Mouse (Mus musculus): ENCODE data around the gene Npas3. TPM values are rescaled to one million over a fixed set of nuclear protein-coding genes. Genes with fewer than 3 reads are reported as not detected.

Gene Npas3
- polyA plus RNA-seq, 1 experiment = not detected

- TF ChIP-seq TAL1 (IDR thresholded peaks at IDR 0.05; ENCODE audit: low read length) (no peak), GATA1 (IDR thresholded peaks at IDR 0.05; ENCODE audit: low read length) (no peak)
These were observed 72.0 kb downstream of the Npas3 start for GRCm38 (mm10) chr12:53320526-53320925.

GRCm38 (mm10) chr12:53321018-53321417 is 72.5 kb downstream of the Npas3 start:
- Histone ChIP-seq H3K4me3 (replicated peaks) (no peak overlapping the region), H3K4me1 (ENCODE audit: control insufficient read depth) (no peaks in the 10 kb centered on the region)
- TF ChIP-seq TAL1 (IDR thresholded peaks at IDR 0.05; ENCODE audit: low read length) (no peak), GATA1 (IDR thresholded peaks at IDR 0.05; ENCODE audit: low read length) (no peak)

More at GRCm38 (mm10) chr12:53320526-53320925, 72.0 kb downstream of the Npas3 start:
- H3K36me3 ChIP-seq (ENCODE audit: control insufficient read depth) = no peaks in the 10 kb centered on the region
- H3K4me1 ChIP-seq (ENCODE audit: control insufficient read depth) = no peaks in the 10 kb centered on the region
- no peaks in the 10 kb centered on the region for H3K27me3 ChIP-seq (ENCODE audit: control insufficient read depth)
- no peaks in the 10 kb centered on the region; the same call in 1 of the 2 replicates for H3K9me3 ChIP-seq (ENCODE audit: control insufficient read depth, low read length)
- H3K4me3 ChIP-seq (replicated peaks) = no peak overlapping the region

GRCm38 (mm10) chr12:53321944-53322343 is 73.5 kb downstream of the Npas3 start:
- no peak for TF ChIP-seq GATA1 (IDR thresholded peaks at IDR 0.05; ENCODE audit: low read length)
- no peak for TF ChIP-seq TAL1 (IDR thresholded peaks at IDR 0.05; ENCODE audit: low read length)
- no peaks in the 10 kb centered on the region for H3K36me3 ChIP-seq (ENCODE audit: control insufficient read depth)
- H3K9me3 ChIP-seq (ENCODE audit: control insufficient read depth, low read length) = no peaks in the 10 kb centered on the region; the same call in 1 of the 2 replicates
- H3K27me3 ChIP-seq (ENCODE audit: control insufficient read depth) = no peaks in the 10 kb centered on the region
- H3K4me3 ChIP-seq (replicated peaks) = no peak overlapping the region
- H3K4me1 ChIP-seq (ENCODE audit: control insufficient read depth) = no peaks in the 10 kb centered on the region

More at GRCm38 (mm10) chr12:53321018-53321417, 72.5 kb downstream of the Npas3 start:
- Histone ChIP-seq H3K9me3 (ENCODE audit: control insufficient read depth, low read length) (no peaks in the 10 kb centered on the region; the same call in 1 of the 2 replicates), H3K36me3 (ENCODE audit: control insufficient read depth) (no peaks in the 10 kb centered on the region), H3K27me3 (ENCODE audit: control insufficient read depth) (no peaks in the 10 kb centered on the region)

GRCm38 (mm10) chr12:53327653-53328188 is 79.2 kb downstream of the Npas3 start:
- Histone ChIP-seq H3K4me3 (replicated peaks) (no peak overlapping the region), H3K36me3 (ENCODE audit: control insufficient read depth) (no peaks in the 10 kb centered on the region), H3K9me3 (ENCODE audit: control insufficient read depth, low read length) (no peaks in the 10 kb centered on the region), H3K27me3 (ENCODE audit: control insufficient read depth) (no peaks in the 10 kb centered on the region), H3K4me1 (ENCODE audit: control insufficient read depth) (no peaks in the 10 kb centered on the region)
- TF ChIP-seq TAL1 (IDR thresholded peaks at IDR 0.05; ENCODE audit: low read length) = no peak
- no peak for TF ChIP-seq GATA1 (IDR thresholded peaks at IDR 0.05; ENCODE audit: low read length)

- Histone ChIP-seq H3K4me3 (replicated peaks) (no peak overlapping the region), H3K36me3 (ENCODE audit: control insufficient read depth) (no peaks in the 10 kb centered on the region), H3K4me1 (ENCODE audit: control insufficient read depth) (no peaks in the 10 kb centered on the region), H3K9me3 (ENCODE audit: control insufficient read depth, low read length) (no peaks in the 10 kb centered on the region), H3K27me3 (ENCODE audit: control insufficient read depth) (no peaks in the 10 kb centered on the region)
- TF ChIP-seq TAL1 (IDR thresholded peaks at IDR 0.05; ENCODE audit: low read length) (no peak), GATA1 (IDR thresholded peaks at IDR 0.05; ENCODE audit: low read length) (no peak)
These were observed 79.8 kb downstream of the Npas3 start for GRCm38 (mm10) chr12:53328257-53328736.

GRCm38 (mm10) chr12:53330141-53330540 is 81.7 kb downstream of the Npas3 start:
- TF ChIP-seq TAL1 (IDR thresholded peaks at IDR 0.05; ENCODE audit: low read length) (no peak), GATA1 (IDR thresholded peaks at IDR 0.05; ENCODE audit: low read length) (no peak)
- H3K36me3 ChIP-seq (ENCODE audit: control insufficient read depth) = no peaks in the 10 kb centered on the region
- H3K27me3 ChIP-seq (ENCODE audit: control insufficient read depth) = no peaks in the 10 kb centered on the region
- no peaks in the 10 kb centered on the region for H3K9me3 ChIP-seq (ENCODE audit: control insufficient read depth, low read length)
- no peaks in the 10 kb centered on the region for H3K4me1 ChIP-seq (ENCODE audit: control insufficient read depth)
- H3K4me3 ChIP-seq (replicated peaks) = no peak overlapping the region

GRCm38 (mm10) chr12:53331391-53331790 is 82.9 kb downstream of the Npas3 start:
- no peak overlapping the region for H3K4me3 ChIP-seq (replicated peaks)

GRCm38 (mm10) chr12:53331800-53332199 is 83.3 kb downstream of the Npas3 start:
- Histone ChIP-seq H3K4me3 (replicated peaks) (no peak overlapping the region), H3K27me3 (ENCODE audit: control insufficient read depth) (no peaks in the 10 kb centered on the region), H3K4me1 (ENCODE audit: control insufficient read depth) (no peaks in the 10 kb centered on the region), H3K36me3 (ENCODE audit: control insufficient read depth) (no peaks in the 10 kb centered on the region), H3K9me3 (ENCODE audit: control insufficient read depth, low read length) (no peaks in the 10 kb centered on the region)
- no peak for TF ChIP-seq TAL1 (IDR thresholded peaks at IDR 0.05; ENCODE audit: low read length)
- TF ChIP-seq GATA1 (IDR thresholded peaks at IDR 0.05; ENCODE audit: low read length) = no peak

More at GRCm38 (mm10) chr12:53331391-53331790, 82.9 kb downstream of the Npas3 start:
- Histone ChIP-seq H3K9me3 (ENCODE audit: control insufficient read depth, low read length) (no peaks in the 10 kb centered on the region), H3K4me1 (ENCODE audit: control insufficient read depth) (no peaks in the 10 kb centered on the region), H3K27me3 (ENCODE audit: control insufficient read depth) (no peaks in the 10 kb centered on the region), H3K36me3 (ENCODE audit: control insufficient read depth) (no peaks in the 10 kb centered on the region)
- TF ChIP-seq GATA1 (IDR thresholded peaks at IDR 0.05; ENCODE audit: low read length) (no peak), TAL1 (IDR thresholded peaks at IDR 0.05; ENCODE audit: low read length) (no peak)

- no peak for TF ChIP-seq TAL1 (IDR thresholded peaks at IDR 0.05; ENCODE audit: low read length)
- TF ChIP-seq GATA1 (IDR thresholded peaks at IDR 0.05; ENCODE audit: low read length) = no peak
- H3K27me3 ChIP-seq (ENCODE audit: control insufficient read depth) = no peaks in the 10 kb centered on the region
- H3K9me3 ChIP-seq (ENCODE audit: control insufficient read depth, low read length) = no peaks in the 10 kb centered on the region
- H3K36me3 ChIP-seq (ENCODE audit: control insufficient read depth) = no peaks in the 10 kb centered on the region
- H3K4me3 ChIP-seq (replicated peaks) = no peak overlapping the region
- H3K4me1 ChIP-seq (ENCODE audit: control insufficient read depth) = no peaks in the 10 kb centered on the region
These were observed 84.8 kb downstream of the Npas3 start for GRCm38 (mm10) chr12:53333251-53333650.
